Mouse (Mus musculus): ENCODE measurements around the gene Enoph1. TPM values are rescaled to one million over a fixed set of nuclear protein-coding genes. Genes with fewer than 3 reads are reported as not detected.

Enoph1 gene
- total RNA-seq, 2 experiments from 2014 or later = 13.8 to 14.3 TPM

DNA sequence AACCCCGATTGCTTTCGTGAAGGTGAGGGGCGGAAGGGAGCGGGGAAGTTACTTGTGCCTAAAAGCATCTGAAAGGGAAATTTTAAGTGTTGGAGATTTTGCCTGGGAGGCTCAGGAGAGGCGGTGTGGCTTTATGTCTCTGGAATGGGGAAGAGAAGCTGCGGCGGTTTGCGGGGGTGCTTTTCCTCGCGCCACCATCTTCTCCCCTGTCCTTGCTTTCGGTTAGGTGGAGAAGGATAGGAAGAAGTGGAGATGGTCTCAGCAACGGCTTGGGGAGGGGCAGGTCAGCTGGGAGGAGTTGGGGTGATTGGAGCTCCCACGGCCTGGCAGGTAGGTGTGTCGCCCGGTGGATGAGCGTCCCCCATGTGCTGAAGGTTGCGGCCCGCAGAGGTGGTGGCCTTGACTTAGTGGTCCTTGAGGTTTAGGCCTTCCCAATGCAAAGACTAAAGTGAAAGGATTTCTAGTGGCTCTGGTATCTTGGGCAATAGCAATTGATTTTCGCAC lies 548 bp downstream of the Enoph1 start:
- no peak for DNase-seq

DNA sequence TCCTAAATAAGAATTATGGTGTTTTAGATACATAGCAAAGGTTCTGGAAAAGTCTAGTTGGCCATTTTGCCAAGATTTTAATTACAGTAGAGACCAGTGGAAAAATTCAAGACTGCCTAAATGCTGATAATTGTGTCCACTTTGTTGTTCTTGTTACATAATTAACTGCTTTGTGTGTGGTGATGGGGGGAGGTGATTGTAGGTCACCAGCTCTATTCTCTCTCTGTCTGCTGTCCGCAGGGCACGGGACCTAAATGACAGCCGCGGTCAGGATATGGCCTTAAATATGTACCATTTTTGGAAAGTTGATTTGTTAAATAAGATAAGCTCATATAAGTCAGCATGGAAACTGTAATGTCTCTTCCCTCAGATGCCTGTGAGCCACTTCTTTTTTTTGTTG lies 1.5 kb downstream of the Enoph1 start:
- no peak for DNase-seq

DNA sequence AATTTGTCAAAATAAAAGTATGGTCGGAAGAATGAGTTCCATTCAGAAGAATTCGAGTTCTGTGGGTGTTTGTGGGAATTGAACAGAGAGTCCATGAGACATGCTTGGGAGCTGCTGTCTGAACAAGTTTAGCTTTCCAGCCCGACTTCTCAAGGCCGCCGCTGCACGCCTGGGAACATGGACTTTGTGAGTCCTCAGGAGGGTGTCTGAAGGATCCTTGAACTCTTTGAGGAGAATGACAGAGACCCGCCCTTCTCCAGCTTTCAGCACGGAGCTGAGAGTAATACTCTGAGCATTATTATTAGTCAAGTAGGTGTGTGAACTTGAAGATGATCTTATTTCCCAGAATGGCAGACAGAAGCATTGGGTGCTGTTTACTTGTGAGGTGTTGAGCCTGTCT lies 2.7 kb downstream of the Enoph1 start:
- DNase-seq = no peak

DNA sequence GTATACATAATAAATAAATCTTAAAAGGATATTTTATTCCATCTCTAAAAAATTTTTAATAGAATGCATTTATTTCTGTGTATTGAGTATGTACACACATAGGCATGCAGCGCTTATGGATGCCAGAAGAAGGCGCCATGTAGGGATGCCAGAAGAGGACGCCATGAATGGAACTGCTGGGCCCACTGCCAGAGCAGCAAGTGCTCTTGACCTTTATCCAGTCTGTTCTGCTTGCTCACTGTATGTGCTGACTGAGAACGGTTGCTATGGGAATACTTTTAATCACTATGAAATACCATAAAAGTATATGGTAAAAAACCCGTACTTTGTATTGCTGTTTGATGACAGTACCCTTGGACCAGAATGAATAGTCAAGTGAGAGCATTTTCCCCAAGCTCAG lies 3.6 kb downstream of the Enoph1 start:
- DNase-seq = peak; percentile 66

DNA sequence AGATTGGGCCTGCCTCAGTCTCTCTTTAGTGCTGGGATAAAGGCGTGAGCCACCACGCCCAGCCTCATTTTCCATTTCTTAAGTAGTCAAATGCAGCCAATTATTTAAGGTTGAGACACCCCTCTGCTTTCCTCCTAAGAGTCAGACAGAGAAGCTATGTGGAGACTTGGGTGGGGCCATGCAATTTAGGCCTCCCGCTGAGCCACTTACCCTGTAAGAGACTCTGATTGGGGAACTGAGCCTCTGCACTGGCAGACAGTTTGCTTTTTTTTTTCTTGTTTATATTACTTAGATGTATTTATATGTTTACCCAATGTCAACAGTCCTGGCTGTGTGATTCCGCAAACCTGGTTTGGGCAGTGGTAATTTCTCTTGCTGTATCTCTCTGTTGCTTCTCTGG lies 4.2 kb downstream of the Enoph1 start:
- DNase-seq = no peak

DNA sequence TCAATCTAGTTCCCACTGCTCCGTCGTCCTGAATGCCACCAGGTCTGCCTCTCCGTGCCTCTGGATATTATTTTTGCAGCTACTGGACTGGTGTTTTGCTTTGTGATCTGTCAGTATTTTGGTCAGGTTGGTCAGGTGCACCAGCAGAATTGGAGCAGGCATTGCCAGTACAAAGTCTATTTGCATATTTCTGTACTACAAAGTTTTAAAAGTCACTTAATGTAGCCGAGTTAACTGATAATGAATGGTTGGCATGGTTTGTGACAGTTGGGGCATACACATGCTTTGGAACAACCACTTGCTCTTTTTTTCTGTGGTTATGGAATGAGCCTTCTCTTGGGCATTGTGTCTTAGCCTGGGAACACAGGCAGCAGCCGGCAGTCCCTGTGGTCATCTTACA lies 4.8 kb downstream of the Enoph1 start:
- DNase-seq = no peak

DNA sequence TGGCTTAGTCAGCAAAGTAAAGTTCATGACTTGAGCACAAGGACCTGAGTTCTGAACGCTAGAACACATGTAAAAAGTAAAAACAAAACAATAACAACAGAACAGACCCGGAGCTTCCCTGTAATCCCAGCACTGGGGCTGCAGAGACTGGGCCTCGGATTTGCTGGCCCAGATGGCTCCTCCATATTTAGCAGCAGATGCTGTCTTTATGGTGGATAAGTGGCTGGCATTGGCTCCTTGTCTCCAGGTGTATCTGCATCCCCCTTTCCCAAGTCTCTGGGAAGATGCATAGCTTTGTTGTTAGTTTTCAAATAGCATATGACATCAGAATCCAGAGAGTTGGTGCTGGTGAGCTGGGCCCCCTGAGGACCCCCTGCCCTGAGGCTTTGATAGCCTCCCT lies 6.3 kb downstream of the Enoph1 start:
- no peak for DNase-seq

DNA sequence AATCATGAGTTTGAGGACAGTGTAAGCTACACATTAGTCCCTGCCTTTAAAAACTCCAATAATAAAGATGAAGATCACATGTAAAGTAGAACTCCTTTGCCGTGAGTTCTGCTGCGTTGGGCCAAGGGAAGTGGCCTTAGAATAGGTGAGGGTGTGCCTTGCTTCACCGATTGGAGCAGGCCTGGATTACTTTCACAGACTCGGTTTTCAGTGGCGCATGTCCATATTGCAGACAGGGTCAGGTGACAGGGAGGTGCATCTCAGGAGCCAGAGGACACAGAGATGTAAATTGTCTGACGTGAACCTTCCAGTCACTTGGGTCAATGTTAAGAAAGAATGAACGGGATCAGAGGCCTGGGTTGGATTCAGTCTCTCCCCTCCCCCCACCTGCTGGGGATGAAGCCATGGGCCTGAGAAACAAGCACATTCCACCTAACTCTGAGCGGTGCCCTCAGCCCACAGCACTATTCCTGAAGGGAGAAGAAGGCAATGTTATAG lies 7.4 kb downstream of the Enoph1 start:
- DNase-seq = no peak

DNA sequence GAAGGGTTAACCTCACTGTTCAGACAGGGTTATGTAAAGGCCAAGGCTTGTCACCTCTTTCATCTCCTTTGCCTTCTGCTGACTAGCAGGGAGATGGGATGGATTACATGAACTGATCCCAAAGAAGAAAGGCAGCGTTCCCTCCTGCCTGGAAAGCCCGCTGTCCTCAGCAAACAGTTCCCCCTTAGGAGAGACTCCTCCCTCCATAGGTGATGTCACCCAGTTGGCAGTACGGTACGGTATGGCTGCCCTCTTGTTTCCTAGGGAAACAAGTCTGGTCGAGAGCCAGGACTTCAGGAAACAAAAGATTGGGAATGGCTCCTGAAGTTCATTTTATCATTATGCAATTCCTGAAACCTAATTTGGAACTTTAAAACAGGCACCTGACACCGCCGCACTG lies 8.1 kb downstream of the Enoph1 start:
- DNase-seq = peak; percentile 44

DNA sequence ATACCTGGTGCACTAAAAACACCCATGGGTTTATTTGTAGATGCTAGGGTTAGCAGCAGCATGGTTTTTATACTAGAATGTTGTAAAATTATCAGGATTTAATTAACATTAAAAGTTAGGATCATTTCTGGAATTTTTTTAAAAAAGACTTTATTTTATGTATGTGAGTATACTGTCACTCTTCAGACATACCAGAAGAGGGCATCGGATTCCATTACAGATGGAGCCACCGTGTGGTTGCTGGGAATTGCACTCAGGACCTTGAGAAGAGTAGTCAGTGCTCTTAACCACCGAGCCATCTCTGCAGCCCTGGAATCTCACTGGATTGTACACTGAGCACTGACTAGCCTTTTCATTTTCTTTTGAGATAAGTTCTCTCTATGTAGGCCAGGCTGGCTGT lies 10.1 kb downstream of the Enoph1 start:
- no peak for DNase-seq

DNA sequence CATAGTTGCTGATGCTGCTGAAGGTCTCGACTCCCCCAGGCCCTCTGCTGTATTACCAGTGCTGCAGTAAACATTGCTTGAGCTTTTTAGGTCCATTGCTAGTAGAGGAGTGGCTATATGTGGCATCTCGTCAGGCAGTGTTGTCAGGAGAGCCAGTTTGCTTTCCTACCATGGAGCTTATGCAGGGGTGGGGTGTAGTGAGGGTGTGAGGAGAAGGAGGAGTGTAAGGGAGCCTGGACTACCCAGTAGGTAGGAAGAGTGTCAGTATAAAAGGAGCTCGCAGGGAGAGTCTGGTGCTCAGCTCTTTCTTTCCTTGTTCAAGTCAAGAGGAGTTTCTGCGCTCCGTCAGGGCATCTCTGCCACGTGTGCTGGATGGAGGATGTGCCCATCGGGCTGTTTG lies 12.9 kb downstream of the Enoph1 start:
- no peak for DNase-seq

DNA sequence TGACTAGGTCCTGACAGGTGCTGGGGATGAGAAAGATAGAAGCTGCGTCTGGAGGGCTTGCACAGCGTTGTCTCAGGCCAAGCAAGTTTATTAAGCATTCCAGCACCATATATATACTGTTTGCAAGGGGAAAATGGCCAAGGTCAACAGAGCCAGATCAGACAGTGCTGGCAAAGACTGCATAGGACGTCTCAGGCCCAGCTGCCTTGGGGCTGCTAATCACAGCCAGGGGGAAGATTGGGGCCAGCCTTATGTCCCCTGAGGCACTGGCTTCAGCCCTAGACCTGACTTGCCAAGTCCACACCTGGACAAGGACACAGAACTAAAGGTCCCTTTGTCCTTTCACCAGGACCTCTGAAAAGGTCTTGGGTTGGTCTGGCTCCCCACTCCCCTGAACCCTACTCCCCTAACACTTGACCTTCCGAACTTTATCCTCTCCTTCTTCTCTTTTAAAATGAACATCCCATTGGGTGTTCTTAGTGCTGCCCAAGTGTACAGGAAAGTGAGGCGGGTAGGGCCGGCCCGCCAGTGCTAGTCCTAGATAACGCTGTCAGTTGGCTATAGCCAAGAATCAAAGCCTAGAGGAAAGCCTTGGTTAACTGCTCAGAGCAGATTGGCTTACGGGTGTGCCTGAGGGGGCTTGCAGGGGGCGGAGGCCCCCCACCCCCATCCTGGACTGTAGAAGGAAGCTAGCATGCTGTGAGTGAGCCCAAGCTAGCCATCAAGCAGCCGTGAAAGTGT lies 15.2 kb downstream of the Enoph1 start:
- peak; percentile 23 for DNase-seq

DNA sequence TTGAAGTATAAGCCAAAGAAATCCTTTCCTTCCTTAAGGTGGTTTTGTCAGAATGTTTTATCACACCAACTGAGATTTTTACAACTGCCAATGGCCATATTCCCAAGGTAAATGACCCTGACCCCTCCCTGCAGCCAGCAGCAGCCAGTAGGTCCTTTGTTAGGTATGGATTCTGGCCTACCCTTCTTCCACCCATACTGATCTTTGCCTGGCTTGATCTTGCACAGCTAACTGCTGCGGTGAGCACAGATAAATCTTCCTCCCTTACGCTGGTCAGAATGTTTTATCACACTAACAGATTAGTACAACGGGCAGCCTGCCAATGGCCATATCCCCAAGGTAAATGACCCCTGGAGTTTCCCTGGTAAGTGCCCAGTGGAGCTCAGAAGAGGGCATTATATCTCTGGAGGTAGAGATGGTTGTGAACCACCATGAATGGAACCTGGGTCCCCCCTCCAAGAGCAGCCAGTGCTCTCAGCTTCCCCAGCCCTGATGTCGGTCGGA lies 16.1 kb downstream of the Enoph1 start:
- no peak for DNase-seq

DNA sequence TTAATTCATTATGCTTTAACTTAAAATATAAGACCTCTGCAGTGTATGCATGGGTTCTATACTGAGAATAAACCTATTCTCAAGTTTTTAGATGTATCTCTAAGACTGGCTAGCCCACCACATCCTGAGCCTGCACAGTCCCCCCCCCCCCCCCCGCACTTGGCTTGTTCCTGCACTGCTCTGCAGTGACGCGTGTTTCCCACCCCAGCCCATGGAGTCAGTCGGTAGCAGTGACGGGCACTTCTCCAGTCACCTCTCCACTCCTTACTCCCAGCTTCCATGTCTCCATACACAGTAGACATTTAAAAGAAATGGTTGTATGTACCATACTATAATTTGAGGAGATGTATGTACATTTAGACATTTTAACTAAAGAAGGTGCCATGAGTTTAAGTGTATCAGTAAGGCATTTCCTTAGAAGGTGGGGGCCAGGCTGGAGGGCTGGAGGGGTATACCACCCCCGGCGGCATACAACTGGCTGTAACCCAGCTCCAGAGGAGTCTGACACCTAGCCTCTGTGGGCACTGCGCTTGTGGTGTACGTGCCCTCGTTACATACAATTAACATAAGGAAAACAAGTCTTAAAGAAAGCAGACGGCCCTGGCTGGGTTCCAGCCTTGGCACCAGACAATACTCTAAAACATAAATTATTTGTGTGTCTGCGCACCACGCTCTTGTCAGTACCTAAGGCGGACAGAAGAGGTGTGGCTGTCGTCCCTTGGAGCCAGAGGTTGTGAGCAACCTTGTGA lies 17.9 kb downstream of the Enoph1 start:
- no peak for DNase-seq

DNA sequence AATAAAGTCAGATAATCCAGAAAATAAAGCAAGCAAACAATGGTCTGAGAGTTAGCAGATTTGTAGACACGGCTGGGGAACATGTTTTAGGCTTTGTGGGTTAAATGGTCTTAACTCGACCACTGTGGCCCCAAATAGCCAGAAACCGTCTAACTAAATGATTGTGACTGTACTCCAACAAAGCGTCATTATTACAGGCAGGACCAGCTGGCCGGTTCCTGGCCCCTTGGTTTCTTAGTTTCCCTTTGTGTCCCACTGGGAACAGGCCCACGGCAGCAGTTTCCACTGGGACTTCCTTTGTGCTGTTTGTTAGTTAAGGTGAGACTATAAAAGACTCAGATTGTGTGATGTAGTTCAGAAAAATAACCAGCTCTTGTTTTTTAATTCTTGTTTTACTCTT lies 18.9 kb downstream of the Enoph1 start:
- no peak for DNase-seq

DNA sequence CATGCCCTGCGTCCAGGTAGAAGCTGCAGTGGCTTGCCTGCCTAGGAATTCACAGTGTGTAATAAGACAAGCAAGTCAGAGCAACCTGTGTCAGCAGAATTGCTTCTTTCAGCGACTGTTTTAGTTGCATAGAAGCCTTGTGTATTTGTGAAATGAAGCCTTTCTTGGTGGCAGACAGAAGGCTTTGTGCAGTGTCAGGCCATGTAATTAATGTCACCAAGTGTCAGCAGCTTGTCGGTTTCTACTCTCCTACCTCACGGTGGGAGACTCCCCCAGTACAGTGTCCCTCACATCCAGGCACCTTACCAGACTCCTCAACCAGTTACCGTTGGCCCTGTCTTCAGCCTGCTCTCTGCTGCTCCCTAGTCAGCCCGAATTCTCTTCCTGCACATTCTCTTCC lies 19.5 kb downstream of the Enoph1 start:
- DNase-seq = no peak

DNA sequence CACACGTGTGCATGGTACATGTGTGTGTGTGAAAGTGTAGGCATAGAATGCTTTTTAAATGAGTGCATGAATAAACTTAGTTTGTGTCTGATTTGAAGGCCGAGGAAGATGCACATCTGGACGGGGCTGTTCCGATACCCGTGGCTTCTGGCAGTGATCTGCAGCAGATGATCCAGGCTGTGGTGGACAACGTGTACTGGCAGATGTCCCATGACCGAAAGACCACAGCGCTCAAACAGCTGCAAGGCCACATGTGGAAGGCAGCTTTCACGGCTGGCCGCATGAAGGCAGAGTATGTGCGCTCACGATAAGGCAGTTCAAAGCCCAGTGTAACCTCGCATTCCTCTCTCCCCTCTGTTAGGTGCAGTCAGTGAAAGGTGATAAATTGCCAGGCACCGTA lies 21.1 kb downstream of the Enoph1 start:
- no peak for DNase-seq

DNA sequence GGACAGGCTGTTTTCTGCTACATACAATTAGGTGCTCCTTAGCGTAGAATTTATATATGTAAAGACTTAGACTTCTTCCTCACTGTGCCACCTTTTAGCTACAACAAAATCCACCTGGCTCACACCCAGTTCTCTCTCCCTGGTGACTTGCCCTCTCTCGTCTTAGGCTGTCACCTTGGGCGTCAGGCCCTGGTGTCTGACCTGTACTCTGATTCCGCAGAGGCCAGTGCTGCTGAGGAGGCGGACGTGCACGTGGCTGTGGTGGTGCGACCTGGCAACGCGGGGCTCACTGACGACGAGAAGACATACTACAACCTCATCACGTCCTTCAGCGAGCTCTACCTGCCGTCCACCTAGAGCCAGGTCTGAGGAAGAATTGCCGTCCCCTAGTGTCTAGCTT lies 27.8 kb downstream of the Enoph1 start:
- no peak for DNase-seq

DNA sequence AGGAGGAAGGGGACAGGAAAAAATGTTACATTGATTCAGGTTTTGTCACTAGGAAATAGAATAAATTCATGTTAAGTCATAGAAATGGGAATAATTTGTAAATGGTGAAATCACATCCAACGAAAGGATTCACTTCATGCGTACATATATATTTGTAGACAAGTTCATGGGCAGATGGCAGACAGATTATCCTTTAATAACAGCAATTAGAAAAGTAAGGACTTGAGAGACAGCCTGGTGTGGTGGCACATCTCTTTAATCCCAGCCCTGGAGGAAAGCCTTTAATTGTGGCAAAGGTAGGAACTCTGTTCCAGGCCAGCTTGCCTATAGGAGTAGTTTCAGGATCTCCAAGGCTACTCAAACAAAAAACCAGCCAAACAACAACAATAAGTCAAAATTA lies 29.7 kb downstream of the Enoph1 start:
- no peak for DNase-seq

DNA sequence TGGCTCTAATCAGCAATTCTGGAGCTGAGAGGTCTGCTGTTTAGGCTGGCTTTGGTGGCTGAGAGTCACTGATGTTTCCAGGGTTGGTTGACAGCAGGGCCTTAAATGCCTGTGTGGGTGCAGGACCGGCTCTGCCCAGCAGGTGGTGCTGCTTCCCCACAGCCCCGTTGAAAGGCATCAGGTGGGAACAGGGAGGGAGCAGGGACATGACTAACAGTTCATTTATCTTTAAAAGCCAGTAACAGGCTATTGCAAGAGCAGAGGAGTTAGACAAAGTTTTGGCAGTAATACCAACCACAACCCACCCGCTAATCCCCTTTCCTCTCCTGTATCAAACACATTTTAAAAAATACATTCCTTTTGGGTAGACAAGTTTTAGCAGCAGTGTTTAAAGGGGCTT lies 30.5 kb downstream of the Enoph1 start:
- peak; percentile 92 for DNase-seq

DNA sequence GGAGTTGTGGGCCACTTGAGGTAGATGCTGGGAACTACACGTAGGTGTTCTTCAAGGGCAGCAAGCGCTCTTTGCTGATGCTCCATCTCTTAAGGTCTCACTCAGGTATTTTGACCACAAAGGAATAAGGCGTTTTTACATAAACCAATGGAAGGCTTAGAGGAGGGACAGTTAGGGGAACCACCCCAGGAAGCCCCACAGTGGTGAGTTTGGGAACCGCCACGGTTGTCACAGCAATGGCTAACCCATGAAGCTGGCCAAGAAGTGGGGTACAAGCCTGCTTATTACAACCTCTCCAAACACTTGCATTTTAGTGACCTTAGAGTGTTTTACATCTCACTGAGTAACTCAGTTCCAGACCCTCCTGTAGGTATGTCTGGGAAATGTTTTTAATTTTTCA lies 31.8 kb downstream of the Enoph1 start:
- DNase-seq = peak; percentile 17

DNA sequence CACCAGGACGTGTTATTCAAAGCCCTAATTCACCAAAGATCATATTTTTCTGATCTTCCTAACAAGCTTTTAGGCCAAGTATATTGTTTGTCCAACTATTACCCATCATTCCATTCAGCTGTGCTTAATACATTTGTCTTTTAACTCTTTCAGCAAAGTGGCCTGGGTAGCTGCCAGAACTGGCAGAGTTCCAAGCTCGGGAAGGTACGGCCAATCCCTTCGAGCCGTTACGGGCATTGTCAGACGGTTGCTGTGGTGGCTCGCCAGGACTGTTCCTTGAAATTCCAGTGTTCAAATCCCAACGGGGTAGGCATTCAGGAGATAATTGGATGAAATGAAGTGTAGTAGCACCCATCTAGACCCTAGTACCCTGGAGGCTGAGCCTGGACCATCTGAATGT lies 32.8 kb downstream of the Enoph1 start:
- DNase-seq = no peak

DNA sequence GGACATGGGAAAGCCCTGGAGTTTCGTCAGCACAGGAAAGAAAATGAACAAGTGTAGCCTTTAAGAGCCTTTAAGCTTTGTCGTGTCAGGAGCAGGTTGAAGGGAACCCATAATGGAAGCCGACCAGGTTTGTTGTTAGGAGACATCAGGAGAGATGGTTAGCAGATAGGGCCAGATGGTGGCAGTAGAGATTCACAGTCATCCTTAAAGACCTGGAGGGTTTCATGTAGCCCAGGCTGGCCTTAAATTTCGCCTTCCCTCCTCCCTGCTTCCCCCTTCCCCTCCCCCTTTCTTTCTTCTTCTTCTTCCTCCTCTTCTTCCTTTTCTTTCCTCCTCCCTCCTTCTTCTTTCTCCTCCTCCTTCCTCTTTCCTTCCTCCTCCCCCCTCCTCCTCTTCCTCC lies 34.8 kb downstream of the Enoph1 start:
- no peak for DNase-seq
